Mouse (Mus musculus): ENCODE results near the gene Mgll. TPM values are rescaled to one million over a fixed set of nuclear protein-coding genes. Genes with fewer than 3 reads are reported as not detected.

Gene Mgll
- 28.2 TPM for polyA plus RNA-seq (2014; fragmentation: Illumina TruSeq; extraction: RNeasy Lipid Tissue Mini Kit (QIAGEN cat#74804); ENCODE audit: low read depth, low replicate concordance)

DNA sequence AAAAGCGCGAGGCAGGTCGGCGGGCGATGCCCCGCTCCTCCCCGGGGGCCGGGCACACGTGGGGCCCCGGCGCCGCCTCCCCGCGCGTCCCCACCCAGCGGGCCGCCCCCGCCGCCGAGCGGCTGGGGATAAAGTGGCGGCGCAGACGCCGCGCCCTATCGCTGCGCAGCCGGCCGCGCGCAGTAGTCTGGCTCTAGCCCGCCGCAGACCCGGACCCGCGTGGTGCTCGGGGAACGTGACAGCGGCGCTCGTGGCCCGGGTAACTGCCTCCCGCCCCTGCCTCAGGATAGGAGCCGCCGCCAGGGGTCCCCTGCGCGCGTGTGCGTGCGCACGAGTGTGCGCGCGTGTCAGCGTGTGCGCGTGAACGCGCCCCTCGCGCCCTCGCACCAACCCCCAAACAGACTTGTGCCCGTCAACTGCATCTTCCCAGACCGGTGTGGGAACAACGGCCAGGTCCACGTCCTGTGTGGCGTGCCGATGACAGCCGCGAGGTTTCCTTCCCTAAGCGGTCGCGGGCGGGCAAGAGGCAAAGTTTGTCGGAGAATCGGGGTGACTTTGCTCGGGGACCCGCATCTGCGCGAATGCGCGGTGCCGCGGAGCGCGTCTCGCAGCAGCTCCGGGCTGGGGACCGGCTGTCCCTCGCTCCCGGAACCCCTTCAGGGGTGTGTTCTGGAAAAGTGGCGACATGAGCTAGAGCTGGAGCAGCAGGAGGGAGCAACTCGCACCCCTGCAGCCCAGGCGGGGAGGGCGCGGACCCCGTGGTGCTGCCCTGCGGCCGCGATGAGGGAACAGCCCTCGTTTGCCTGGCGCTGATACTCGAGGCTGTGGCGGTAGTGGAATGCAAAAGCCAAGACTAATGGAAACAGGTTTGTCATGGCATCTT, at the start of gene Mgll:
Gene Mgll (plus strand): TSS at position 100 of the 883 bp plus-strand sequence.

GRCm38 (mm10) chr6:88841781-88842689, 117.8 kb downstream of the Mgll start, which contains the start of gene Abtb1:
Gene Abtb1 (minus strand): TSS chr6:88841984.

GRCm38 (mm10) chr6:88874868-88875508, 150.8 kb downstream of the Mgll start, which contains the start of gene Podxl2:
Gene Podxl2 (minus strand): TSS chr6:88875044.

Other genes with a start within 250 kb of the Mgll start
- 173 TPM for gene Sec61a1, start 205.5 kb upstream of the Mgll start, polyA plus RNA-seq (2014; fragmentation: Illumina TruSeq; extraction: RNeasy Lipid Tissue Mini Kit (QIAGEN cat#74804); ENCODE audit: low read depth, low replicate concordance)
- not detected for gene Kbtbd12, start 86.5 kb upstream of the Mgll start, polyA plus RNA-seq (2014; fragmentation: Illumina TruSeq; extraction: RNeasy Lipid Tissue Mini Kit (QIAGEN cat#74804); ENCODE audit: low read depth, low replicate concordance)
- 0.76 TPM for gene Abtb1, start 117.6 kb downstream of the Mgll start, polyA plus RNA-seq (2014; fragmentation: Illumina TruSeq; extraction: RNeasy Lipid Tissue Mini Kit (QIAGEN cat#74804); ENCODE audit: low read depth, low replicate concordance)
- 1.2 TPM for gene Podxl2, start 150.6 kb downstream of the Mgll start, polyA plus RNA-seq (2014; fragmentation: Illumina TruSeq; extraction: RNeasy Lipid Tissue Mini Kit (QIAGEN cat#74804); ENCODE audit: low read depth, low replicate concordance)
- 4.4 TPM for gene Mcm2, start 174.4 kb downstream of the Mgll start, polyA plus RNA-seq (2014; fragmentation: Illumina TruSeq; extraction: RNeasy Lipid Tissue Mini Kit (QIAGEN cat#74804); ENCODE audit: low read depth, low replicate concordance)
- 9.1 TPM for gene Tpra1, start 177.8 kb downstream of the Mgll start, polyA plus RNA-seq (2014; fragmentation: Illumina TruSeq; extraction: RNeasy Lipid Tissue Mini Kit (QIAGEN cat#74804); ENCODE audit: low read depth, low replicate concordance)

Measured in adrenal gland, adult 10 weeks (tissue).